Mouse (Mus musculus) liver, adult (tissue): ENCODE data around the gene Mdga2.

ENCODE experiments used
- GATA4 ChIP-seq: IDR thresholded peaks from 2 replicates; pipeline ENCODE4 v1.6.1; 2014; ENCODE audit warnings: mild to moderate bottlenecking, low read length; ENCODE audit not compliant: insufficient replicate concordance

The Mdga2 gene

GRCm38 (mm10) chr12:67222221-67223025, at the start of gene Mdga2:
Mdga2 (minus strand) TSS chr12:67222549.
- no peak for TF ChIP-seq GATA4

DNA sequence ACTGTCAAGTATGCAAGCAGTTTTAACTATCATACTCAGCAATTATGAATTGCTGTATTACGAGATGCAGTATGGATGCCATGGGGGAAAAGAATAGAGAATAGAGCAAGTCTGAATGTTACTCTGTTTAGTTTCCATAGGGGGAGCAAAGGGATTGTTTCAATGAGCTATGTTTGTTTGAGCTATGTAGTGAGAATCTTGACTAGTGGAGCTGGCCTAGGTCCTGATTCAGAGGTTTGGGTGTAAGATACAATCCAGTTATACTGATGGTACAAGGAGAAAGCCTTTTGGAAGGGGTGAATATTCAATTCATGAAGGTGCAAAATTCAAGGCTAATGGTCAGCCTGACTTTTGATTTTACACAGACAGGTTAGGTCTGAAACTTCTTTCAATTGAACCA, 45.1 kb upstream of the Mdga2 start:
- no peak for TF ChIP-seq GATA4

DNA sequence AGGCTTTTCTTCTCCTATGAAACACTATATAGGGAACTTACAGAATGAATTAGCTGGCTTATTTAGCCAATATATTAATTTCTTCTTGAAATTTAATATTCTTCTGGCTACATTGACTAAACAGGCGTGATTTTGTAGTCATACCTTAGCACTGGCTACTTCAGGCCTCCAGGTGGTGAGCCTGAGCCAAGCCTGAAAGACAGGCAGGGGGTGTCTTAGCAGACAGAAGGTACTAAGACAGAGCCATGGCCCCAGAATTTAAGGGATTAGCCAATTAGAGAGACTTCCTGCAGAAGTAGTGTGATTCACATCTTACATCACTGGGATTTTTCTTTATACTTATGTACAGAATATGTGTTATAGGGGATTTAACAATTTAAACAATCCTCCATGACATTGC, 1.2 kb upstream of the Mdga2 start:
- no peak for TF ChIP-seq GATA4

DNA sequence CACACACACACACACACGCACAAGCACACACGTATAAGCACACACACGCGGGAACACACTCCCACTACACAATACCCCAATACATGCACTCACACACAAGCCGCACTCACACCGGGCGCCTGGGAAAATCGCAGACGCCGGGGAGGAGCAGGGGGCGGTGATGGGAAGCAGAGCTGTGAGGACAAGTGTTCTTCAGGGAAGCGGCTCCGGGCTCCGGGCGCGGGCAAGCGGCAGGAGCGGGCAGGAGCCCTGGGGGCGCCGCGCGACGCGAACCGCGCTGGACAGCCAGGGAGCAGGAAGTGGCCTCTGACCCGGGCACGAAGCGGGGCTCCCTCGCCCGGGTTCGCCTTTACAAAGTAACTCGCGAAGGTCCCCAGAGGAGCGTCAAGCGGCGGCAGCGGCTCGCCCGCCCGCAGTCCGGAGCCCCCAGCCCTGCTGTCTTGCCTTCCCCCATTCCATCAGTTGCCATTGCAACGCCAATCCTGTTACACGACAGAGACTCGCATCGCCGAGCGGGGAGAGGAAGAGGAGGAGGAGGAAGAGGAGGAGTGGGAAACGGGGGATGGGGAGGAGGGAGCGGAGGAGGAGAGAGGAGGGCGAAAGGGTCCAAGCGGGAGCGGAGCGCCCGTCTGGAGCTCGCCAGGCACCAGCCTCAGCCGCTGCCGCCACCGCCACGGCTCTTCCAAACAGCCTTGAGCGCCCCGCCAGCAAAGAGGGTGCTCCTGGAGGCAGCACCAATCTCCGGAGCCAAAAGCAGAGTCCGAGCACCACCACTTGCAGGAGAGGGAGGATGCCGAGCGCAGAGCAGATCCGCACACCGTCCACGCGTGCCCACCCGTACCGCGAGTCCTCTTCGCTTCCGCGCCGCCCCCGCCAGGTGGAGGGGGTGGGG, 774 bp downstream of the Mdga2 start:
- TF ChIP-seq GATA4: no peak

- TF ChIP-seq GATA4: no peak
Observed at GRCm38 (mm10) chr12:67220641-67221231, 1.6 kb downstream of the Mdga2 start.

- no peak for TF ChIP-seq GATA4
Observed at GRCm38 (mm10) chr12:67220041-67220440, 2.3 kb downstream of the Mdga2 start.

- no peak for TF ChIP-seq GATA4
Observed at GRCm38 (mm10) chr12:67219564-67219963, 2.8 kb downstream of the Mdga2 start.

DNA sequence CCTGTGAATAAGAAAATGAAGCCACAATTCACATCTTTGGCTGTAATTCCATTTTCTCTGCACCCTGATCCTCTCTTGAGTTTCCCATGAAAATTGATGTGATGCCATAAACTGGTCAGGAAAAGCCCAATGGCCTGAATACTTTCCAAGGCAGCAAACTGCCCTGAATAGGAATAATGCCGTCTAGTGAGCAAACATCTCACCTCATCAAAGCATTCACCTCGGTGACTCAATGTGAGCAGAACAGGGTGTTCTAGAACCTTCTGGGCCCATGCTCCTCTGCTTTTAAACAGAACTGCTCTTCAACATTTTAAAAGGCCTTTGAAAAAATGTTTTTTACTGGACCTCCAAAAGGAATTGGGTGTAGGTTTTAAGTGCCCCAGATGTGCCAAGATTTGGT, 9.5 kb downstream of the Mdga2 start:
- no peak for TF ChIP-seq GATA4

GRCm38 (mm10) chr12:67178155-67178554, 44.2 kb downstream of the Mdga2 start:
- TF ChIP-seq GATA4: no peak

GRCm38 (mm10) chr12:67156569-67157237, 65.6 kb downstream of the Mdga2 start:
- no peak for TF ChIP-seq GATA4

GRCm38 (mm10) chr12:67153077-67153476, 69.3 kb downstream of the Mdga2 start:
- TF ChIP-seq GATA4: no peak

DNA sequence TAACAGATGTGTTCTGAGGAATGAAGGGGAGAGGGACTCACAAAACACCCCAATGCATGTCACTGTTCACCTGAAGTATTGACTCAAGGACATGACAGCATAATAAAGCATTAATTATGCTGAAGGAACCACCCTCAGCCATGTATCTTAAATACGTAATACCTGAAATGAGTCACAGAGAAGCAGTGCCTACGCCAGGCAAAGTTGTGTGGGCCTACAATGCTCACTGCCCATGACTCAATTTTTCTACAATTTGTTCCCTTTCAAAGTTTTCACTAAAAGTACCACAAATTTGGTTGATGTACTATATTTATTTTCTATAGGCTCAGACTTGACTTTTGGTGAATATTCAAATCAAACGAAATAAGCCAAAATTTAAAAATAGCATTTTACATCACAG, 80.7 kb downstream of the Mdga2 start:
- TF ChIP-seq GATA4: no peak

DNA sequence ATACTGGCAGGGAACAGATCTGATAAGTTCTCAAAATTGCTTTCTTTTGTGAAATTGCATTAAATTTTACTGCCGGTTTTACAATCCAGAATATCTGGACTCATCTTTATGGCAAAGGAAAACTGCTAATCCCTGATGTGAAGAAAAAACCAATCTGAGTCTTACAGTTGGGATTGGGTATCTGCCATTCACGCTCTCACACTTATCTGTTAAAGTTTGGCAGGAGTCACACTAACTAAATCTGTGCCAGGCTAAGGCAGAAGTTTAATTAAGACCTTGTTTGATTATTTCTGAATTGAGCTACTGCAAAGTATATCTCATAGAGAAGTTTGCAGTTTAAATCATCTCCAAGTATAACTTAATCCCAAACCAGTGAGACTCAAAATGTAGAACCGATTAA, 82.2 kb downstream of the Mdga2 start:
- TF ChIP-seq GATA4: no peak

- no peak for TF ChIP-seq GATA4
Observed at GRCm38 (mm10) chr12:67127457-67127856, 94.9 kb downstream of the Mdga2 start.

- TF ChIP-seq GATA4: no peak
Observed at GRCm38 (mm10) chr12:67123874-67124273, 98.5 kb downstream of the Mdga2 start.

- TF ChIP-seq GATA4: no peak
Observed at GRCm38 (mm10) chr12:67118652-67119515, 103.5 kb downstream of the Mdga2 start.
